Mouse (Mus musculus) cerebellum, adult 2 months (tissue): ENCODE results near the gene Nkx6-2.

Source experiments
- CTCF ChIP-seq: fragments of 200-500 bp; IDR thresholded peaks from 2 replicates; pipeline ENCODE4 v1.5.1; 2011; ENCODE audit warnings: low read depth, mild to moderate bottlenecking, control low read depth, low read length, moderate library complexity, borderline replicate concordance; ENCODE audit not compliant: insufficient read depth
- POLR2A ChIP-seq: fragments of 200-500 bp; IDR thresholded peaks from 2 replicates; pipeline ENCODE4 v1.6.1; 2011; ENCODE audit warnings: low read length, control low read depth, borderline replicate concordance; ENCODE audit not compliant: insufficient read depth

DNA sequence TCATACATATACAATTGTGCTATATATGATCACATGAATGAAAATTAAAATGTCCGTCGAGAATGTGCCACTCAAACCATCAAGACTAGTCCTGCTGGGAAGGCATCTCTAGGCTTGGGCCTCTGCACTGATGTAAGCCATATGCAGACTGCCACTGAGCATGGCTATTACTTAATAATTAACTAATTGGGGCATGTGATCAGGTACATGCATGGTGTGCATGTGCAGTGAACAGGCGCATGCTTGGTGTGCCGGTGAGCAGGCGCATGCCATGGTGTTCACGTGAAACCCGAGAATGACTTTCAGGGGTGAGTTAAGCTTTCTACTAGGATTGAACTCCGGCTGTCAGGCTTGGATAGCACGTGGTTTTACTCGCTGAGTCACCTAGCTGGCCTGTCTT lies 22.9 kb downstream of the Nkx6-2 start:
- TF ChIP-seq POLR2A = no peak
- TF ChIP-seq CTCF = no peak
